Mouse (Mus musculus) lung, embryonic 14.5 days (tissue): ENCODE data around the gene Zfp12. TPM values are rescaled to one million over a fixed set of nuclear protein-coding genes. Genes with fewer than 3 reads are reported as not detected.

Source experiments
- ATAC-seq: fragments of 200-750 bp; cut with Nextera tagmentation; 2 replicates; pipeline ENCODE4 v1.8.0; 2017; ENCODE audit warnings: mild to moderate bottlenecking, moderate TSS enrichment, moderate library complexity; ENCODE audit not compliant: insufficient read depth
- DNase-seq: peaks from one replicate; pipeline ENCODE4 v3.0.0-alpha.2; 2015
- H3K27ac ChIP-seq: fragments of 300-500 bp; sonication (generic); 2 replicates; pipeline ENCODE4 v1.5.1; 2014; ENCODE audit warnings: low read depth, mild to moderate bottlenecking, moderate library complexity
- H3K27me3 ChIP-seq: fragments of 300-500 bp; sonication (generic); 2 replicates; pipeline ENCODE4 v1.6.1; 2014; ENCODE audit warnings: low read length, control low read depth; ENCODE audit not compliant: insufficient read depth
- H3K36me3 ChIP-seq: fragments of 300-500 bp; sonication (generic); 2 replicates; pipeline ENCODE4 v1.6.1; 2014; ENCODE audit warnings: control low read depth; ENCODE audit not compliant: insufficient read depth
- H3K4me1 ChIP-seq: fragments of 300-500 bp; sonication (generic); 2 replicates; pipeline ENCODE4 v1.6.1; 2014; ENCODE audit warnings: antibody characterized with exemption, control low read depth; ENCODE audit not compliant: insufficient read depth
- H3K4me2 ChIP-seq: fragments of 300-500 bp; sonication (generic); 2 replicates; pipeline ENCODE4 v1.6.1; 2014; ENCODE audit warnings: mild to moderate bottlenecking
- H3K4me3 ChIP-seq: fragments of 300-500 bp; sonication (generic); 2 replicates; pipeline ENCODE4 v1.5.1; 2014; ENCODE audit warnings: low read depth, low read length
- H3K9ac ChIP-seq: fragments of 300-500 bp; sonication (generic); 2 replicates; pipeline ENCODE4 v1.6.1; 2014
- H3K9me3 ChIP-seq: fragments of 300-500 bp; sonication (generic); 2 replicates; pipeline ENCODE4 v1.6.1; 2016; ENCODE audit warnings: low read depth, low read length, control low read depth
- CTCF ChIP-seq: IDR thresholded peaks from 2 replicates; pipeline ENCODE4 v1.5.1; 2016; ENCODE audit warnings: antibody characterized with exemption, low read depth
- WGBS: fragments of 180-500 bp; shearing (Covaris S2); extraction: QIAGEN DNeasy Blood & Tissue Kit; methylation state at CpG from one replicate; pipeline ENCODE4 v1.1.7; 2014; 5-methylcytosine and 5-hydroxymethylcytosine counted together
- polyA plus RNA-seq: library from polyadenylated mRNA; unstranded; fragments of >200 nt; fragmentation: Nextera tagmentation; extraction: Ambion mirVana; gene quantifications from 2 replicates; pipeline ENCODE4 v1.2.1, GENCODE M21; 2014

Gene Zfp12
- polyA plus RNA-seq, 1 experiment from 2014 or later, result 17.2 TPM

DNA sequence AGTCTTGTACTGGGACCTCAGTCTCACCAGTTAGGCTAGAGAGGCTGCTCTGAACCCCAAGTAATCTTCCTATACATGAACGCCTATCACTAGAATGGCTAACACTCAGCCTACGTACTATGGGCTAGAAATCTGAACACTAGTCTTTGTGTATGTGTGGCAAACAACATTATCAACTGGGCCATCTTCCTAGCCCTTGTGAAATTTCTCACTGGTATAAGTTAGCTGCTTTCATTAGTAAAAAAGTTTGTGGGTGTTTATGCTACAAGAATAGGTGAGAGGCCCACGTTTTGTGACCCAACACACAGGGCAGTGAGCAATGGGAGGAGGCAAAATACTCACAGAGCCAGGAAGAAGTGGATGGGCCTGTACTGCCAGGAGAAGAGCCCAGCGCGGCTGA is 14.0 kb upstream of the Zfp12 start:
- no peaks in the 10 kb centered on the region for H3K36me3 ChIP-seq
- no peaks in the 10 kb centered on the region for H3K4me1 ChIP-seq
- TF ChIP-seq CTCF, result no peak
- no peak overlapping the region for H3K4me3 ChIP-seq
- ATAC-seq, result no peak
- DNase-seq, result no peak
- no peak overlapping the region for H3K27ac ChIP-seq
- 70% methylated on average over 5 of the region's 5 CpGs for WGBS
- no peaks in the 10 kb centered on the region for H3K9me3 ChIP-seq
- no peak overlapping the region for H3K9ac ChIP-seq
- no peaks in the 10 kb centered on the region for H3K27me3 ChIP-seq
- H3K4me2 ChIP-seq, result no peak overlapping the region

DNA sequence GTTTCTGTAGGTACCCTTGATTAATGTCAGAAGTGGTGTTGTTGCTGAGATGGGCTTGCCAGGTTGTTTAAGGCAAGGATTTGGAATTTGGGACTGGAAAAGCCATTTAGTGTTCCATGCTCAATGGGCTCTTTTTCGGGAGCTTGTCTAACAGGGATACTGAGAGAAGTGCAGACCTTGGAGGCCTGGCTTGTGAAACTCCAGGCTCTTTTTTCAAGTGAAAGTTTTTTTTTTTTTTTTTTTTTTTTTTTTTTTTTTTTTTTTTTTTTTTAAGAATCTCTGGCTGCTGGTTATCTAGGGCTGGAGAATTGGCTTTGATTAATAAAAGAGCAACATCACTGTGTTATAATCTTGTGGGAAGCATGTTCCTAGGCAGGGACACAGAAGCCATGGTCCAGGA is 12.7 kb upstream of the Zfp12 start:
- Histone ChIP-seq H3K36me3 (no peaks in the 10 kb centered on the region), H3K27me3 (no peaks in the 10 kb centered on the region), H3K9ac (no peak overlapping the region), H3K4me2 (no peak overlapping the region), H3K9me3 (no peaks in the 10 kb centered on the region), H3K4me1 (no peaks in the 10 kb centered on the region), H3K4me3 (no peak overlapping the region), H3K27ac (no peak overlapping the region)
- no peak for ATAC-seq
- TF ChIP-seq CTCF, result no peak
- WGBS, result 87% methylated on average over 1 of the region's 1 CpGs
- DNase-seq, result no peak

DNA sequence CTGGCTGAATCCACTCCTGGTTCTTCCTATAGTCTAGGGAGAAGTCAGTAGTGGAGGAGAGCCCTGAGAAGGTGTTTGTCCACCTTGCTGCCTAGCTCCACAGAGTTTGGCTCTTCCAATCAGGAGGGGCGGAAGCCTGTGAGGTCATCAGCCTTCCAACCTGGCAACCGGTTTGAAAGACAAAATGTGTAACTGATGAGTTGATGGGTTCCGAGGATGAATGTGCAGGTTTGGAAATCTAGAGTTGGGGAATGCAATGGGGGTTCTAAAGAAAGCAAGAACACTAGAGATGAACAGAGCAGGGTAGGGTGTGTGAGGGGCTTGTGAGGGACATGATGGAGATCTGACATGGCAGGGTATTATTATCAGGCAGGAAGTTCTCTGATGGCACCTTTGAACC is 8.2 kb upstream of the Zfp12 start, which contains the start of gene Spdye4a:
TSS of gene Spdye4a (minus strand) at position 101 of the 400 bp plus-strand sequence.
- no peak within 1 kb of the TSS for H3K4me3 ChIP-seq
- H3K4me1 ChIP-seq, result no peaks in the 10 kb centered on the region
- no peak for DNase-seq
- TF ChIP-seq CTCF, result no peak
- H3K4me2 ChIP-seq, result no peak within 1 kb of the TSS
- no peak within 1 kb of the TSS for H3K27ac ChIP-seq
- no peaks in the 10 kb centered on the region for H3K9me3 ChIP-seq
- 77% methylated on average over 3 of the region's 3 CpGs for WGBS
- no peaks in the 10 kb centered on the region for H3K36me3 ChIP-seq
- H3K9ac ChIP-seq, result no peak within 1 kb of the TSS
- H3K27me3 ChIP-seq, result no peaks in the 10 kb centered on the region
- no peak for ATAC-seq

GRCm38 (mm10) chr5:143236036-143236435 is 1.1 kb downstream of the Zfp12 start:
- DNase-seq, result peak; percentile 59
- Histone ChIP-seq H3K27ac (no peak overlapping the region), H3K27me3 (no peaks in the 10 kb centered on the region)

GRCm38 (mm10) chr5:143244926-143245325 is 10.0 kb downstream of the Zfp12 start:
- DNase-seq, result no peak
- H3K27ac ChIP-seq, result no peak overlapping the region
- no peaks in the 10 kb centered on the region for H3K9me3 ChIP-seq
- H3K4me3 ChIP-seq, result no peak overlapping the region
- H3K4me2 ChIP-seq, result no peak overlapping the region
- peaks cover 93% of the 10 kb centered on the region for H3K36me3 ChIP-seq
- H3K9ac ChIP-seq, result no peak overlapping the region
- no peak for TF ChIP-seq CTCF
- 95% methylated on average over 26 of the region's 26 CpGs for WGBS
- no peaks in the 10 kb centered on the region for H3K27me3 ChIP-seq
- H3K4me1 ChIP-seq, result no peaks in the 10 kb centered on the region
- ATAC-seq, result no peak

More at GRCm38 (mm10) chr5:143236036-143236435, 1.1 kb downstream of the Zfp12 start:
- 30% methylated on average over 9 of the region's 9 CpGs for WGBS
- ATAC-seq, result no peak
- Histone ChIP-seq H3K4me3 (peak overlapping the region; percentile 66), H3K9me3 (no peaks in the 10 kb centered on the region), H3K9ac (peak overlapping the region; percentile 77), H3K4me1 (no peaks in the 10 kb centered on the region; the same call in 1 of the 2 replicates), H3K4me2 (peak overlapping the region; percentile 69), H3K36me3 (peaks cover 40% of the 10 kb centered on the region)
- TF ChIP-seq CTCF, result no peak

GRCm38 (mm10) chr5:143252039-143252438 is 17.1 kb downstream of the Zfp12 start:
- no peaks in the 10 kb centered on the region for H3K9me3 ChIP-seq
- H3K4me1 ChIP-seq, result no peaks in the 10 kb centered on the region
- no peak overlapping the region for H3K9ac ChIP-seq
- H3K36me3 ChIP-seq, result peaks cover 34% of the 10 kb centered on the region
- WGBS, result 47% methylated on average over 6 of the region's 6 CpGs
- H3K4me3 ChIP-seq, result no peak overlapping the region
- H3K4me2 ChIP-seq, result no peak overlapping the region
- DNase-seq (no peak), ATAC-seq (no peak)
- no peak overlapping the region for H3K27ac ChIP-seq
- TF ChIP-seq CTCF, result no peak
- H3K27me3 ChIP-seq, result peaks cover 62% of the 10 kb centered on the region

DNA sequence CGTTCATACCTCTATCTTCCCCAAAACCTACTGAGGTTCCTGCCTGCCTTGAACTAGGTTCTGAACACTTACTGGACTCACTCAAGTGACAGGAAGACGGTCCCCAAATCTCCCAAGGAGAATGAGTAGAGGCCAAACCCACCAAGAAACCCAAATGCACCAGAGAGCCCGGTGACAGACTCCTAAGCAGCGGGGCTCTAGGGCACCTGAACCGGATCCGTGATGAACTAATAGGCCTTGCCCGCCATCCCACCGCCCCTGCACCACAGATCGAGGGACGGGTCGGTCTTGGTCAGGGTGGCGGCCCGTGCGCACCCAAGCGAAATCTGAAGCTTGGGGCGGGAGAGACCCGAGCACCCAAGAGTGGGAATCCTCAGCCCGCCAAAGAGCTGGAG is 17.8 kb downstream of the Zfp12 start:
- DNase-seq (no peak), ATAC-seq (no peak)
- TF ChIP-seq CTCF, result no peak
- H3K9me3 ChIP-seq, result no peaks in the 10 kb centered on the region
- H3K4me2 ChIP-seq, result no peak overlapping the region; the same call in 1 of the 2 replicates
- peaks cover 69% of the 10 kb centered on the region for H3K27me3 ChIP-seq
- H3K9ac ChIP-seq, result no peak overlapping the region
- peak overlapping the region; percentile 45; the same call in 1 of the 2 replicates for H3K4me3 ChIP-seq
- H3K4me1 ChIP-seq, result no peaks in the 10 kb centered on the region
- no peak overlapping the region for H3K27ac ChIP-seq
- H3K36me3 ChIP-seq, result peaks cover 33% of the 10 kb centered on the region; the same call in 1 of the 2 replicates
- WGBS, result 20% methylated on average over 18 of the region's 18 CpGs
